Mouse (Mus musculus) bone marrow, adult 2 months (tissue): ENCODE measurements around the gene Drg2.

Source experiments
- CTCF ChIP-seq: fragments of 200-500 bp; IDR thresholded peaks from 2 replicates; pipeline ENCODE4 v1.5.1; 2011; ENCODE audit warnings: low read length, control low read depth; ENCODE audit not compliant: control insufficient read depth, insufficient read depth
- POLR2A ChIP-seq: fragments of 200-500 bp; IDR thresholded peaks from 2 replicates; pipeline ENCODE4 v1.6.1; 2011; ENCODE audit warnings: low read depth, mild to moderate bottlenecking, control low read depth, low read length, borderline replicate concordance; ENCODE audit not compliant: control insufficient read depth

DNA sequence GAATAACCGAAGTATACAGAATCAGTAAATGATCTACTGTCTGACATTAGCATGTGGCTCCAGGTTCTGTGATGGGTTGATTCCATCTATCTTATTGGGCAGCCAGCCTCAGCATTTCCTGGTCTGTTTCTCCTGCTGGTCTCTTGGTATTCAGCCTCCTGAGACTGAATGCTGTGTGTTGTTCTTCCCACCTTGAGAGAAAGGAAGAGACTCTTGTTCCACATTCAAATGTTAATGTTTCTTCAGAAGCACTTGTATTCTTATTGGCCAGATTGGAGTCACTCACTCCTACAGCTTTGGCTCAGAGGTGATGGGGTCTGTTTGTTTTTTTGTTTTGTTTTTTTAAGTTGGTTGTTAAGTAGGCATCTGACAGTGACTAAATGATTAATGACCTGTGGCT is 31.4 kb upstream of the Drg2 start:
- TF ChIP-seq CTCF (no peak), POLR2A (no peak)
